39 mouse cellular contexts compared by ENCODE assay signal in genomic region chr4:96236559-96236958, GRCm38 (mm10). TPM values are rescaled to one million over a fixed set of nuclear protein-coding genes. Genes with fewer than 3 reads are reported as not detected.
"Had no signal": no experiment of that assay in that cellular context is flagged by ENCODE, and none has a peak within 500 bp of the region (broad histone marks: within the 10 kb centered on the region; RNA-seq: fewer than 3 reads in every experiment).

Cyp2j7 (minus strand) TSS chr4:96236659.

- DNase-seq: cerebellum, adult 2 months; cerebellum, adult 8-10 months; cerebellum, adult 9-10 months; cerebellum, adult 9-11 months; cerebellum, postnatal 10 days; cerebellum, postnatal 14 days; cerebellum, postnatal 25 days; cerebellum, postnatal 36 days; embryo, embryonic 11 days; forebrain, postnatal 0 days; gastrocnemius, adult 2 months; gastrocnemius, postnatal 10 days; gastrocnemius, postnatal 14 days; gastrocnemius, postnatal 25 days; gastrocnemius, postnatal 36 days; heart, adult 11 months; heart, adult 18-20 months; heart, adult 2 months had no signal

- H3K4me1 ChIP-seq: embryonic facial prominence, embryonic 13.5 days; embryonic facial prominence, embryonic 15.5 days; forebrain, embryonic 10.5 days; forebrain, embryonic 12.5 days; forebrain, embryonic 13.5 days; forebrain, embryonic 15.5 days had no signal

- ATAC-seq: forebrain, embryonic 13.5 days; forebrain, embryonic 14.5 days; forebrain, embryonic 15.5 days; forebrain, embryonic 16.5 days; forebrain, postnatal 0 days had no signal

- H3K36me3 ChIP-seq: embryonic facial prominence, embryonic 13.5 days; embryonic facial prominence, embryonic 15.5 days; forebrain, embryonic 10.5 days; forebrain, embryonic 12.5 days; forebrain, embryonic 15.5 days had no signal

- H3K4me3 ChIP-seq: embryonic facial prominence, embryonic 13.5 days; embryonic facial prominence, embryonic 15.5 days; erythroblast, embryonic 14.5 days; forebrain, embryonic 10.5 days; forebrain, embryonic 12.5 days; forebrain, embryonic 13.5 days; forebrain, embryonic 15.5 days; gastrocnemius, adult 2 months; heart, adult 2 months had no signal

- H3K9ac ChIP-seq: embryonic facial prominence, embryonic 13.5 days; embryonic facial prominence, embryonic 15.5 days; forebrain, embryonic 12.5 days; forebrain, embryonic 13.5 days; forebrain, embryonic 15.5 days; forebrain, postnatal 0 days had no signal

- H3K9me3 ChIP-seq: embryonic facial prominence, embryonic 13.5 days; embryonic facial prominence, embryonic 15.5 days; forebrain, embryonic 10.5 days; forebrain, embryonic 12.5 days; forebrain, embryonic 13.5 days; forebrain, embryonic 15.5 days had no signal

- H3K4me2 ChIP-seq: embryonic facial prominence, embryonic 13.5 days; embryonic facial prominence, embryonic 15.5 days; forebrain, embryonic 12.5 days; forebrain, embryonic 13.5 days; forebrain, embryonic 15.5 days had no signal

- H3K27ac ChIP-seq: embryonic facial prominence, embryonic 13.5 days; embryonic facial prominence, embryonic 15.5 days; forebrain, embryonic 10.5 days; forebrain, embryonic 12.5 days; forebrain, embryonic 13.5 days; forebrain, embryonic 15.5 days; gastrocnemius, adult 2 months; heart, adult 2 months had no signal

- H3K27me3 ChIP-seq: embryonic facial prominence, embryonic 13.5 days; embryonic facial prominence, embryonic 15.5 days; forebrain, embryonic 12.5 days; forebrain, embryonic 13.5 days; forebrain, embryonic 15.5 days had no signal

RNA-seq across cellular contexts. Expression of gene Cyp2j7, which starts in this region (rescaled TPM):
- total RNA-seq: common myeloid progenitor, adult 5-6 weeks; forebrain, postnatal 0 days; gastrocnemius, adult 18-20 months; gastrocnemius, adult 2 months; gastrocnemius, adult 8-10 months; gastrocnemius, postnatal 10 days; gastrocnemius, postnatal 14 days; gastrocnemius, postnatal 25 days; gastrocnemius, postnatal 36 days; gastrocnemius, postnatal 4 days; granulocyte monocyte progenitor cell, adult 5-6 weeks; heart, adult 18-20 months; heart, adult 2 months; heart, adult 8-10 months had no signal
- polyA plus RNA-seq: cerebellum, adult 2 months; cortical plate, adult 2 months; embryonic facial prominence, embryonic 11.5 days; embryonic facial prominence, embryonic 13.5 days; embryonic facial prominence, embryonic 14.5 days; embryonic facial prominence, embryonic 15.5 days; erythroblast, embryonic 14.5 days; forebrain, embryonic 10.5 days; forebrain, embryonic 11.5 days; forebrain, embryonic 12.5 days; forebrain, embryonic 13.5 days; forebrain, embryonic 14.5 days; forebrain, embryonic 15.5 days; forebrain, embryonic 16.5 days; forebrain, postnatal 0 days; frontal cortex, adult 2 months; gonadal fat pad, adult 2 months; heart, adult 2 months had no signal
